Mouse (Mus musculus): ENCODE measurements around the gene Gm15091.
"Not testable (repeated sequence)": the region's sequence is repeated elsewhere in the genome, so short reads cannot be mapped to it uniquely, and the experiment has no call there.

Gm15091 gene

DNA sequence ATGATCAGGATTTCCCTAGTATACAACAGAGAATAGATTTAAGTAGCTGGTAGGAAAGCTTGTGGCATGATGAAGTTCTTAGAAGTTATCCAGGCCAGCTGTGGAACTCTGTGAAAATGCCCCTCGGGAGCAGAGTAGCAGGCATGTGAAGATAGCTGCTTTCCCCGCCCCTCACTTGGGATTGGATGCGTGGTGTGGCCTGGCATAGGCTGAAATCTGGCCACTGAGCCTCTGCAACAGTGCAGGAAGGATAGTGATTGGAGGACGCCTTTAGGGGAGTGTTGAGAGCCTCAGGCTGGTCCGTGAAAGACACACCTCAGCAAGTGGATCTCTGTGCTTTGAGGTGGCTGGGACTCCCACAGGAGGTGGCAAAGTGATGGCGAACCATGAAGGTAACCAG is at the start of gene Gm15091:
Gene Gm15091, plus strand, starts transcription at position 301 of the 400 bp plus-strand sequence.
- DNase-seq (ENCODE audit: low spot score) = not testable (repeated sequence)
